Mouse (Mus musculus) ES-Bruce4 (cell line): ENCODE measurements around the gene Gm11985. TPM values are rescaled to one million over a fixed set of nuclear protein-coding genes. Genes with fewer than 3 reads are reported as not detected.

ENCODE experiments used
- H3K27ac ChIP-seq: 2 replicates; pipeline ENCODE4 v1.5.1; 2012; ENCODE audit warnings: low read length, inconsistent platforms; ENCODE audit not compliant: insufficient read depth
- H3K27me3 ChIP-seq: 2 replicates; pipeline ENCODE4 v1.6.1; 2012; ENCODE audit warnings: mild to moderate bottlenecking, low read length, inconsistent platforms; ENCODE audit not compliant: control insufficient read depth, poor library complexity, insufficient read depth, severe bottlenecking
- H3K36me3 ChIP-seq: 2 replicates; pipeline ENCODE4 v1.6.1; 2012; ENCODE audit warnings: inconsistent platforms, mild to moderate bottlenecking, low read length, moderate library complexity; ENCODE audit not compliant: control insufficient read depth, poor library complexity, insufficient read depth, severe bottlenecking
- H3K4me1 ChIP-seq: one replicate; pipeline ENCODE4 v1.8.1; 2011; ENCODE audit warnings: low read length; ENCODE audit not compliant: control insufficient read depth, insufficient read depth
- H3K4me3 ChIP-seq: 2 replicates; pipeline ENCODE4 v1.5.1; 2011; ENCODE audit warnings: low read depth, mild to moderate bottlenecking, low read length
- H3K9ac ChIP-seq: 2 replicates; pipeline ENCODE4 v1.6.1; 2012; ENCODE audit warnings: low read depth, mild to moderate bottlenecking, inconsistent platforms; ENCODE audit not compliant: poor library complexity, severe bottlenecking
- H3K9me3 ChIP-seq: replicated peaks from 2 replicates; pipeline ENCODE4 v1.6.1; 2012; ENCODE audit warnings: mild to moderate bottlenecking, low read length, inconsistent platforms; ENCODE audit not compliant: control insufficient read depth, poor library complexity, insufficient read depth, severe bottlenecking
- CTCF ChIP-seq: IDR thresholded peaks from one replicate; pipeline ENCODE4 v1.8.1; 2011; ENCODE audit warnings: low read depth, low read length
- EP300 ChIP-seq: IDR thresholded peaks from 2 replicates; pipeline ENCODE4 v1.6.1; 2011; ENCODE audit warnings: low read depth, low read length; ENCODE audit not compliant: insufficient read depth
- POLR2A ChIP-seq: IDR thresholded peaks from one replicate; pipeline ENCODE4 v1.8.1; 2011; ENCODE audit warnings: low read length; ENCODE audit not compliant: insufficient read depth
- polyA plus RNA-seq: library from polyadenylated mRNA; stranded (reverse); fragments of >200 nt; gene quantifications from 2 replicates; pipeline ENCODE4 v1.2.4, GENCODE M21; 2011; ENCODE audit warnings: low read depth; ENCODE audit not compliant: missing spikeins, insufficient read depth, insufficient read length

Gene Gm11985
- polyA plus RNA-seq, 1 experiment, result not detected

DNA sequence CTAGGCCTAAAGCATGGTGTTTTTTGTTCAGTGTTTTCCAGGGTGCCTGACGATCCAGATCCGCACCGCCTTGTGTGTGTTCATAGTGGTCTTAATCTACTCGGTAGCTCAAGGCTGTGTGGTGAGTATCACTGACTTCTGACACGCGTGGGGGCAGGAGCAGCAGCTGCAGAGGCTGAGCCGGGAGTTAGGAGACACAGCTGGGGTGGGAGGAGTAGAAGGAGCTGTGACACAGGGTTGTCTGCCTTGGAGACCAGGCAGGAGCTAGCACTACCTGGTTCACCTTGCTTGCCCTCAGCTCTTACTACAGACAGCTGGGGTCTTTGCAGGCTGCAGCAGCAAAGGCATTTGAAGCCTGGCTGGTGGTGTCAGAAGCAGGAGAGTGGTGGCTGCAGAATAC, 38.9 kb downstream of the Gm11985 start:
- Histone ChIP-seq H3K4me3 (no peak overlapping the region), H3K4me1 (no peaks in the 10 kb centered on the region), H3K36me3 (no peaks in the 10 kb centered on the region), H3K9ac (no peak overlapping the region), H3K27me3 (no peaks in the 10 kb centered on the region), H3K27ac (no peak overlapping the region), H3K9me3 (no peaks in the 10 kb centered on the region)
- TF ChIP-seq EP300 (no peak), CTCF (no peak), POLR2A (no peak)

DNA sequence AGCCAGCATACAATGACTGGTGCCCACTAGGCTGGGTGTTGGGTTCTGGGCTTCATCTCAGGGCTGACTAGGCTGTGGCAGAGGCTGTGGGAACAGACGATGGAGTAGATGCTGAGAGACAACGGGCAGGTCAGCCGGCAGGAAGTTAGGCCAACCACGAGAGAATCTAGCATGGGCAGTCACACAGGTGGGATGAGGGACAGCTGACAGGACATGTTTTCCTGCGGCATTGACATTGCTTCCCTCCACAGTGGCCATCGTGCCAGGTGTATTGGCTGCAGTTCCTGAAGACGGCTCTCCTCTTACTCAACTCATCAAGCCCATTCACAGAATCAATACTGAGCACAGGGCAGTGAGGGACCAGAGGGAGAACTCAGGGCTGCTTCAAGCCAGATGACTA, 40.4 kb downstream of the Gm11985 start:
- Histone ChIP-seq H3K9me3 (no peaks in the 10 kb centered on the region), H3K4me3 (no peak overlapping the region), H3K4me1 (no peaks in the 10 kb centered on the region), H3K9ac (no peak overlapping the region), H3K27ac (no peak overlapping the region), H3K27me3 (no peaks in the 10 kb centered on the region), H3K36me3 (no peaks in the 10 kb centered on the region)
- no peak for TF ChIP-seq CTCF
- TF ChIP-seq EP300, result no peak
- TF ChIP-seq POLR2A, result no peak

DNA sequence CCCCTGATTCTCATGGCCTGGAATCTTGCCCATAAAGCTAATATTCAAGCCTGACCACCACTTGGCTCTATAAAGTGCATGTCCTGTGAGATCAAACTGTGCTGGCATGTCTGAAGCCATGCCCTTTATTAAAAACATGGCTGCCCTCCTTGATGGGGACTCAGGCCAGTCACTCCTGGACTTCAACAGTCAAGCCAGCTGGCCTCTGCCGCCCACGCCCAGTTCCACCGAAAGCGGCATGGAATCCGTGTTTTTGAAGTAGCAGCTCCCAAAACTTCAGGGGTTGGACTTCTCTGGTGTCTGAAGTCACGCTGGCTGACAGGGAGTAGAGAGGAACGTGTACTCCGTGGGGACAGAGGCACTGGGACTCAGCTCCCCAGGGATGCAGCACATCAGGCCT, 40.8 kb downstream of the Gm11985 start:
- Histone ChIP-seq H3K9me3 (no peaks in the 10 kb centered on the region), H3K27me3 (no peaks in the 10 kb centered on the region), H3K4me3 (no peak overlapping the region), H3K4me1 (no peaks in the 10 kb centered on the region), H3K36me3 (no peaks in the 10 kb centered on the region), H3K27ac (no peak overlapping the region), H3K9ac (no peak overlapping the region)
- no peak for TF ChIP-seq CTCF
- TF ChIP-seq POLR2A, result no peak
- TF ChIP-seq EP300, result no peak

DNA sequence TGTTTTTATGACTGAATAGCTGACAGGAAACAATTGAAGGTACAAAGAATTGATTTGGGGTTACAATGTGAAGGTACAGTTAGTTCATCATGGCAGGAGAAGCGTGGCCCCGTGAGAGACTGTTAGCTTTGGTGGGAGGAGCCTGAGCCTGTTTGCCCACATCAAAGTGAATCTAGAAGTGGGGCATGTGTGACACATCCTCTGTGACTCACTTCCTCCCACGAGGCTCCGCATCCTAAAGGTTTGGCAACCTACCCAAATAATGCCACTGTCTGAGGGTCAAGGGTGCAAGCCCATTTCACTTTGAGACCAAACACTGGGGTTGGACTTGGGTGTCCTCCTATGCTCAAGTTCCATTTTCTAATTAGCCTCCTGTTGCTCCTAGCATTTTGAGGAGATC, 43.1 kb downstream of the Gm11985 start:
- Histone ChIP-seq H3K36me3 (no peaks in the 10 kb centered on the region), H3K9ac (no peak overlapping the region), H3K4me1 (no peaks in the 10 kb centered on the region), H3K9me3 (no peaks in the 10 kb centered on the region), H3K4me3 (no peak overlapping the region), H3K27me3 (no peaks in the 10 kb centered on the region), H3K27ac (no peak overlapping the region)
- TF ChIP-seq POLR2A (no peak), CTCF (no peak), EP300 (no peak)

DNA sequence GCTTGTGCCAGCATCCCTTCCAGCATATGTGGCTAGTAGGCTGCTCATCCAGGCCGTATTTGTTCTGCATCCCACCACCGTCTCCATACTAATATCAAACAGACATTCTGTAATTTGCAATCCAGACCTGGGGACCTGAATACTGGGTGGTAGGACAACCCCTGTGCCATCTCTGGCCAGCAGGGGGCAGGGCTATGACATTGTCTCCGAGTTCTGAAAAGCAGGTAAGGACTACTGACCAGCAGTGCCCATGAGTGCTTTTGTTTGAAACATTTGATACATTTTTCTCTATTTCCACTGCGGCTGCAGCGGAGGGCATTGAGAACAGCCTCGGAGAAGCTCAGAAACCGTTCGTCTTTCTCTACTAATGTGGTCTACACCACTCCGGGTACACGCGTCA, 44.0 kb downstream of the Gm11985 start:
- Histone ChIP-seq H3K9ac (no peak overlapping the region), H3K36me3 (no peaks in the 10 kb centered on the region), H3K4me3 (no peak overlapping the region), H3K9me3 (no peaks in the 10 kb centered on the region), H3K27ac (no peak overlapping the region), H3K4me1 (no peaks in the 10 kb centered on the region), H3K27me3 (no peaks in the 10 kb centered on the region)
- no peak for TF ChIP-seq EP300
- TF ChIP-seq CTCF, result peak; percentile 59

DNA sequence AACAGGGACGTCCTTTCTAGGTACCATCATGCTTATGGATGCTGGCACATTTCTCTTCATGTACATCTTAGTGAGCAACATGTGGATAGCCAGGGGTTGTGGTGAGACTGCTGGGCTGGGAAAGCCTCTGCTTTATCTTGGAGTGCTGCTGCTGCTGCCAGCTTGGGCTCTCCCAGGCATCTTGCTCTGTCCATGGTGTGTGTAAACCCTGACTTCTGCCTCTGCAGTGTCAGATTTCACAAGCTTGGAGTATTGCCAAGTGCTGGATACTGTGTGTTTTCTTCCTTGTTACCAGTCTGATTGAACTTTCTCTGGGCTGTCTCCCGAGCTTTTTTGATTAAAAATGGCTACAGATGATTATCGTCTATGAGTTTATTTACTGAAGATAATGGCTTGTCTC, 45.6 kb downstream of the Gm11985 start:
- Histone ChIP-seq H3K4me1 (no peaks in the 10 kb centered on the region), H3K9ac (no peak overlapping the region), H3K27me3 (no peaks in the 10 kb centered on the region), H3K27ac (no peak overlapping the region), H3K4me3 (no peak overlapping the region), H3K36me3 (no peaks in the 10 kb centered on the region), H3K9me3 (no peaks in the 10 kb centered on the region)
- TF ChIP-seq EP300 (no peak), POLR2A (no peak), CTCF (no peak)
